Mouse (Mus musculus) lung, embryonic 15.5 days (tissue): Measurements from ENCODE around the gene 9430038I01Rik. TPM values are rescaled to one million over a fixed set of nuclear protein-coding genes. Genes with fewer than 3 reads are reported as not detected.

Experiments used
- ATAC-seq: fragments of 200-750 bp; cut with Nextera tagmentation; 2 replicates; pipeline ENCODE4 v1.8.0; 2017; ENCODE audit warnings: moderate number of reproducible peaks, borderline replicate concordance; ENCODE audit not compliant: low FRiP score, low TSS enrichment; ENCODE audit errors: extremely low read depth
- H3K27ac ChIP-seq: fragments of 300-500 bp; sonication (generic); 2 replicates; pipeline ENCODE4 v1.5.1; 2015; ENCODE audit warnings: moderate library complexity, mild to moderate bottlenecking, inconsistent platforms
- H3K27me3 ChIP-seq: fragments of 300-500 bp; sonication (generic); 2 replicates; pipeline ENCODE4 v1.6.1; 2015; ENCODE audit warnings: inconsistent platforms
- H3K36me3 ChIP-seq: fragments of 300-500 bp; sonication (generic); 2 replicates; pipeline ENCODE4 v1.6.1; 2015; ENCODE audit warnings: inconsistent platforms
- H3K4me1 ChIP-seq: fragments of 300-500 bp; sonication (generic); 2 replicates; pipeline ENCODE4 v1.6.1; 2015; ENCODE audit warnings: inconsistent platforms
- H3K4me2 ChIP-seq: fragments of 300-500 bp; sonication (generic); 2 replicates; pipeline ENCODE4 v1.6.1; 2015; ENCODE audit warnings: inconsistent platforms, mild to moderate bottlenecking, moderate library complexity
- H3K4me3 ChIP-seq: fragments of 300-500 bp; sonication (generic); 2 replicates; pipeline ENCODE4 v1.5.1; 2015; ENCODE audit warnings: mild to moderate bottlenecking, inconsistent platforms
- H3K9ac ChIP-seq: fragments of 300-500 bp; sonication (generic); 2 replicates; pipeline ENCODE4 v1.6.1; 2015; ENCODE audit warnings: inconsistent platforms
- H3K9me3 ChIP-seq: fragments of 300-500 bp; sonication (generic); 2 replicates; pipeline ENCODE4 v1.6.1; 2016; ENCODE audit warnings: inconsistent platforms
- WGBS: fragments of 180-500 bp; shearing (Covaris S2); methylation state at CpG from one replicate; pipeline ENCODE4 v1.1.7; 2015; 5-methylcytosine and 5-hydroxymethylcytosine counted together
- polyA plus RNA-seq: library from polyadenylated mRNA; unstranded; fragments of >200 nt; fragmentation: Nextera tagmentation; extraction: Ambion mirVana; gene quantifications from 2 replicates; pipeline ENCODE4 v1.2.1, GENCODE M21; 2015

9430038I01Rik gene
- polyA plus RNA-seq, 1 experiment from 2014 or later = 19.4 TPM

GRCm38 (mm10) chr7:137364571-137364970, 46.0 kb downstream of the 9430038I01Rik start:
- WGBS = 57% methylated on average over 7 of the region's 7 CpGs
- Histone ChIP-seq H3K9me3 (no peaks in the 10 kb centered on the region), H3K4me3 (no peak overlapping the region), H3K9ac (no peak overlapping the region), H3K4me2 (no peak overlapping the region), H3K4me1 (no peaks in the 10 kb centered on the region), H3K27ac (no peak overlapping the region), H3K27me3 (no peaks in the 10 kb centered on the region), H3K36me3 (no peaks in the 10 kb centered on the region)
- no peak for ATAC-seq

GRCm38 (mm10) chr7:137346860-137347259, 63.7 kb downstream of the 9430038I01Rik start:
- WGBS = 61% methylated on average over 7 of the region's 7 CpGs
- no peak overlapping the region for H3K4me2 ChIP-seq
- no peaks in the 10 kb centered on the region for H3K36me3 ChIP-seq
- H3K27me3 ChIP-seq = no peaks in the 10 kb centered on the region
- no peak overlapping the region for H3K4me3 ChIP-seq
- H3K9ac ChIP-seq = no peak overlapping the region
- no peak overlapping the region for H3K27ac ChIP-seq
- ATAC-seq = no peak
- H3K9me3 ChIP-seq = no peaks in the 10 kb centered on the region
- H3K4me1 ChIP-seq = 0 out of 2 replicates have a peak, but pooled peaks cover 2% of the 10 kb centered on the region

GRCm38 (mm10) chr7:137346068-137346467, 64.5 kb downstream of the 9430038I01Rik start:
- ATAC-seq = no peak
- H3K4me3 ChIP-seq = no peak overlapping the region
- no peak overlapping the region for H3K4me2 ChIP-seq
- 43% methylated on average over 10 of the region's 10 CpGs for WGBS
- no peaks in the 10 kb centered on the region for H3K9me3 ChIP-seq
- no peak overlapping the region for H3K9ac ChIP-seq
- 0 out of 2 replicates have a peak, but pooled peaks cover 2% of the 10 kb centered on the region for H3K4me1 ChIP-seq
- no peak overlapping the region for H3K27ac ChIP-seq
- H3K27me3 ChIP-seq = no peaks in the 10 kb centered on the region
- H3K36me3 ChIP-seq = no peaks in the 10 kb centered on the region

- Histone ChIP-seq H3K36me3 (no peaks in the 10 kb centered on the region), H3K4me1 (no peaks in the 10 kb centered on the region), H3K9me3 (no peaks in the 10 kb centered on the region), H3K4me3 (no peak overlapping the region), H3K9ac (no peak overlapping the region), H3K4me2 (no peak overlapping the region), H3K27me3 (peaks cover 2% of the 10 kb centered on the region; the same call in 1 of the 2 replicates), H3K27ac (no peak overlapping the region)
- WGBS = 75% methylated on average over 2 of the region's 2 CpGs
- no peak for ATAC-seq
Observed at GRCm38 (mm10) chr7:137333951-137334350, 76.6 kb downstream of the 9430038I01Rik start.

Other genes starting within 250 kb of the 9430038I01Rik start
- gene Ebf3, start 96.3 kb downstream of the 9430038I01Rik start, polyA plus RNA-seq = 0.12 and 0.28 TPM in 2 replicates
- gene Glrx3, start 26.9 kb upstream of the 9430038I01Rik start, polyA plus RNA-seq = 223 and 225 TPM in 2 replicates